Mouse (Mus musculus): ENCODE results near the gene Rnh1. TPM values are rescaled to one million over a fixed set of nuclear protein-coding genes. Genes with fewer than 3 reads are reported as not detected.

Rnh1 gene
- polyA plus RNA-seq, 1 experiment: 227 TPM

- no peak for DNase-seq (ENCODE audit: low read depth)
Measured at GRCm38 (mm10) chr7:141164850-141165249, 7.8 kb downstream of the Rnh1 start.

DNA sequence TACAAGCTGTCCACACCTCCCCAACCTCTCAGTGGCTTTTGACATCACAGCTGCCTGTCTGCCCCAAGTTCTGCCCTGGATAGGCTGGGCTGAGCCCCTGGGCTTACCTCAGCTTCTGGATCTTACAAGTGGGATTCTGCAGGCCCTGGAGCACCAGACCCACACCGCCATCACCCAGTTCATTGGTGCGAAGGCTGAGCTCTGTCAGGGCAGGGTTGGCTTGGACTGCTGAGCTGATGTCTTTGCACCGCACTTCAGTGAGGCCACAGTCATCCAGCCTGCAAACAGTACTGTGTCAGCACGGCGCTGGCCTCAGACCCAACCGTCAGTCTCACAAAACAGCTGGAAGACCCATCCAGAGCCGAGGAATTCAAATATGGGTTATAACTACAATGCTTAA is 8.3 kb downstream of the Rnh1 start:
- no peak for DNase-seq (ENCODE audit: low read depth)

DNA sequence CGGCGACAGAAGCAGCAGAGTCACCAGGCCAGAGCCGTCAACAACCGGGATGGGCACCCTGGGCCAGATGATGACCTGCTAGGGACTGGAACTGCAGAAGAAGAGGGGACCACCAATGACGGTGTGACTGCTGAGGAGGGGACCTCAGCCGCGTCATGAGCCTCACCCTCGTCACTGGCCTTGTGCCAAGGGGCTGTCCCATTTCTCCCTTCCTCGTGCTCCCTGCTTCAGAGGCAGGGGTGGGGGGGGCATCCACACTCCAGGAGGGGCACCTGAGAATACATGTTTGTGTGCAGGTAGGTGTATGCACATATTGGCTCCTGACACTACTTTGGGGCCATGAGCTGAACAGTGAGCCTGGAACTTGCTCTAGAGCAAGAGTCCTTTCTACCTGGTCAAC is 17.3 kb downstream of the Rnh1 start:
- DNase-seq (ENCODE audit: low read depth): no peak

DNA sequence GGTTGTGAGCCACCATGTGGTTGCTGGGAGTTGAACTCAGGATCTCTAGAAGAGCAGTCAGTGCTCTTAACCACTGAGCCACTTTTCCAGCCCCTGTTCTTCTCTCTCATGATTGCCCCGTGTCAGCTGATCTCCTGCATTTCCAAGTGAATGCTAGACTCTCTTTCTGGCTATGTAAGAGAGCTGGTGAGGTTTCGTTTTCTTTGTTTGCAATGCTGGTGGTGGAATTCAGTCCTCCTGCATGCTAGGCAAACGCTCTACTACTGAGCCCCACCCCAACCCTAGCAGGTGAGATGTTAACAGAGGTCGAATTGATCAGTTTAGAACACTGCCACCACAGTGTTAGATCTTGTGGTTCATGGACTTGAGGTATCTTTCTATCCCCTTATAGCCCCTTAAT is 24.0 kb downstream of the Rnh1 start:
- DNase-seq (ENCODE audit: low read depth): no peak

GRCm38 (mm10) chr7:141147044-141147443 is 25.6 kb downstream of the Rnh1 start:
- DNase-seq (ENCODE audit: low read depth): no peak

- DNase-seq (ENCODE audit: low read depth): no peak
Measured at GRCm38 (mm10) chr7:141146043-141146595, 26.5 kb downstream of the Rnh1 start.

GRCm38 (mm10) chr7:141145403-141145802 is 27.3 kb downstream of the Rnh1 start:
- no peak for DNase-seq (ENCODE audit: low read depth)

GRCm38 (mm10) chr7:141144650-141145049 is 28.0 kb downstream of the Rnh1 start:
- DNase-seq (ENCODE audit: low read depth): no peak

- no peak for DNase-seq (ENCODE audit: low read depth)
Measured at GRCm38 (mm10) chr7:141143861-141144260, 28.8 kb downstream of the Rnh1 start.

DNA sequence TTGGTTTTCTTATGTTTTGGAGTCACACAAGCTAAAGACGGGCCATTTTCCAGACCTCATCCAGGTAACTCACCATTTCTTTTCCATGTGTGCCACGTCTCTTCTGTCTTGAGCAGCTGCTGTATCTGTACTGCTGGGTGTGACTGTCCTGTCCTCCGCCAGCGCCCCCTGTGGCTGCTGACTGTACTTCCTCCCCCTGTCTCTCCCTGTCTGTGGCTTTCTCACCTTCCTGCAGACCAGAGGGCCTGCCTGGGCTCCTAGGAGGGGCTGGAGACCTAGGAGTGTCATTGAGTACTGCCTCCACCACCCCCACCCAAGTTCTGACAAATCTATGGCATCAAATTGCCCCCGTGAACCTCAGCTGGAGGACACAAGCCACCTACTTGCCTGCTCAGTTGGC is 29.5 kb downstream of the Rnh1 start:
- no peak for DNase-seq (ENCODE audit: low read depth)

- DNase-seq (ENCODE audit: low read depth): no peak
Measured at GRCm38 (mm10) chr7:141141326-141141725, 31.3 kb downstream of the Rnh1 start.

DNA sequence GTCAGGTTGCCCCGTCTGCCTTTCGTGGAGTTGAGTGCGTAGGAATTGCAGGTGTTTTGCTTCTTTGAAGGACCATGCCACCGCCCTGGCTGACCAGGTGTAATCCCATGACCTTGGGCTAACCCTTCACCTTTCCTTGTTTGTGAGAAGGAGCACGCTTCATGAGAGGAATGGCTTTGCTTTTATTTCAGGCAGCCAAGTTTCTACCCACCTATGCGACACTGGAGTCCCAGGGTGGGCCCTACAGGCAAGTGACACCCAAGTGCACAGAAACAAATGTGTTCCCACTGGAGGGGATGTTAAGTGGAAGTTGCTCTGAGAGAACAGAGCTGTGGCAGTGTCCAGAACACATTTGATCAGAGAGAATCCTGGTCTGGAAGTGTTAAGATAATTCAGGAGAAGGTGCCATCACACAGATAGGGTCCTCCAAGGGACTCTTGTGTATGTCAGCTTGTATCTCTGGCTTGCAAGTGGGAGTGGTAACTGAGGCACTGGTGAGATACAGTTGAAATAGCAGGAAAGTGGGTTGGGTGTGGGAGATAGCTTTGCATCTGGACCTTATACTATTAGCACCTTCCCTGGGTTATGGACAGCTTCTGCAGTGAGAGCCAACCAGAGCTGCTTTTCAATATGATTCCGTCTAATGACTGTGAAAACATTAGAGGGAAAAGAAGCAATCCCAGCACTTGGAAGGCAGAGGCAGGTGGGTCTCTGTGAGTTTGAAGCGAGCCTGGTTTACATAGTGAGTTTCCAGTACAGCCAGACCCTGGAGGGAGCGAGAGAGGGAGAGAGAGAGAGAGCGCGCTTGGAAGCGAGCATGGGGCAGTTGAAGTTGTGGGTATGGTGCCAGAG is 40.5 kb downstream of the Rnh1 start:
- no peak for DNase-seq (ENCODE audit: low read depth)

GRCm38 (mm10) chr7:141131024-141131820 is 41.4 kb downstream of the Rnh1 start:
- no peak for DNase-seq (ENCODE audit: low read depth)

- DNase-seq (ENCODE audit: low read depth): no peak
Measured at GRCm38 (mm10) chr7:141123517-141123856, 49.2 kb downstream of the Rnh1 start.

DNA sequence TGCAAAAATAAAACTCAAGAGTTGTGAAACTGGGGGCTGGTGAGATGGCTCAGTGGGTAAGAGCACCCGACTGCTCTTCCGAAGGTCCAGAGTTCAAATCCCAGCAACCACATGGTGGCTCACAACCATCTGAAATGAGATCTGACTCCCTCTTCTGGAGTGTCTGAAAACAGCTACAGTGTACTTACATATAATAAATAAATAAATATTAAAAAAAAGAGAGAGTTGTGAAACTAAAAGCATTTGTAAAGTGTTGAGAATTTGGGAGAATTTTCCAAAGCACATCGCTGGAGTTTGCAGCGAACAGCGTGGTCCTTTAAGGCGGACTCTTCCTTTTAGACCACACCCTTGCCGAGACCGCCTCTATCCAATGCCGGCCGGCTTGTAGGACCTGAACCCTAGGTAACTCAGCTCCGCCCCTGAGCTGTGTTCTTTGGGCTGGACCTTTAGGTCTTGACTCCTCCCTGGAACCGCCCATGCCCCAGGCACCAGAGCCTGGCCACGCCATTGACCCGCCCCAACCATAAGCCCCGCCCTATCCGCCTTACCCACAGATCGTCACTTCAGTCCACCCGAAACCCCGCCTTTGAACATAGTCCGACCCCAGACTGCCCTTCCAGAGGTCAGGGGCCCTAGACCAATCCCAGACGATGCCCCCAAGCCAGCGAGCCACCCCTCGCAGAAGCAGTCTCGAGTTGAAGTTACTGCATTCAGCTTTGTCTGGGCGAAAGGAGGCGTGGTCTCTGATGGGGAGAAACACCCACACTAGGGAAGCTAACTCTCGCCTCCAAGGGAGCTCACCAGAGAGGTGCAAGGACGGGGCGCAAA is 49.8 kb downstream of the Rnh1 start:
- DNase-seq (ENCODE audit: low read depth): peak; percentile 89

DNA sequence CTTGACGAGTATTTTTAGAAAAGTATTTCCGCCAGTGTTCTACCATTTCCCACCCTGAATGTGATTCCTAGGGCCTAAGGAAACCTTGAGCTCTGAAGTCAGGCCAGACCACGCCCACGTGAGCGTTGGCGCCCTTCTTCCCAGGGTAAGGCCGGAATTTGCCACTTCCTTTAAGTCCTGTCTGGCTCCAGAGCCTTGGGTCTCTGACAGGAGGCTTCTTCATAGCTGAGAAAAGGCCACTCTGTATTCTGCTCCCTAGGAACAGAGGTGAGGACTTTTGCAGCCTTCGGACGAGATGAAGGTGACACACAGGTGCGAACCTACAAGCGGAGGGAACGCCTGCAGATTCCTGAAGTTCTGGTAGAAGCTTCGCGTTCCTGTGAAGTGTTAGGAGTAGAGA is 50.4 kb downstream of the Rnh1 start, which contains the start of gene Ptdss2:
Gene Ptdss2, plus strand, starts transcription at position 138 of the 400 bp plus-strand sequence.
- DNase-seq (ENCODE audit: low read depth): no peak

DNA sequence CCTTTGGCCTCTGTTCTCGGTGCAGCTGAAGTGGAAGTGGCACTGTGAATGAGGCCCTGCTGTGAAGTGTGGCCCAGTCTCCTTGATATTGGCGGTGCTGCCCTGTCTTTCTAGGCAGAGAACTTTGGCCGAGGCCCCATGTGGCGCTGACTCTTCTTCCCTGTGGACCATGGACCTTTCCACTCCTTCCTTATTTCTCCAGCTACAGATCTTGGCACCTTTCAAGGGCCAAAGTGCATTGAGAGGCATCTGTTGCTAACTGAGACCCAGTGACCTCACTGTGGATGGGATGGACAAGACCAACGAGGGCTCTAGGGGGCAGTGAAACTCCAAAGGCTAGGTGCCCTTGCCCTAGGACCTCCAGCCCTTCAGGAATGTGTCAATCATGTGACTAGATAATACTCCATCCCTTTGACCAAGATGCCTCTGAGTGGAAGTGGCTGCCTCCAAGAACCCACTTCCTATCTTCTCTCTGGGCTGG is 51.6 kb downstream of the Rnh1 start:
- DNase-seq (ENCODE audit: low read depth): no peak

DNA sequence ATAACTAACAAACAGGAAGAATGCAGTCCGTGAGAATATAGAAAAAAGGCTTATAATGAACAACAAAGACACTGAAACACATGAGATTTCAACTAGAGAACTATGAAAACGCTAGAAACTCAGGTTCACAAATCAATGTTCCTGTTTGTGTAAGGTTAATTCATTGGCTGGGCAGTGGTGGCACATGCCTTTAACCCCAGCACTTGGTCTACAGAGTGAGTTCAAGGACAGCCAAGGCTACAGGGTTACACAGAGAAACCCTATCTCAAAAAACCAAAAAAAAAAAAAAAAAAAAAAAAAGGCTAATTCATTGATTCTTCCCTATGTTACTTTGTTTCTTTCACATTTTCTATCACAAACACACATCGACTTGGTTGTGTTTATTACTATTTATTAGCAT is 52.1 kb downstream of the Rnh1 start:
- DNase-seq (ENCODE audit: low read depth): no peak

DNA sequence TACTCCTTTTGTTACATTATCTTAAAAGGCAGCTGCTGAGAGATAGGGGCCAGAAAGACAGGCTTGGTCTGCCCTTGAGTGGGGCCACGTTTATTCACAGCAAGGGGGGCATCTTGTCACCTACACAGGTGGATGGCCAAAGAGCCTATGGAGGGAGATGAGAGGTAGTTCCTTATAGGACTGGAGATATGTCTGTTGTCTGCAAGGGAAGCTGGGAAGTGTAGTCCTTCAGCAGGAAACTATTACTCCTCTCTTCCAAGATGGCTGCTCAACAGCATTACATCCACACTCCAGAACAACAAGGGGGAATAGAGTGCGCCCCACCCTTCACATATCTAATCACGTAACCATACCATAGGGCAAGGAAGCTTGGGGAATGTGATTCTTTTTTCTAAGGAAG is 53.2 kb downstream of the Rnh1 start:
- no peak for DNase-seq (ENCODE audit: low read depth)

DNA sequence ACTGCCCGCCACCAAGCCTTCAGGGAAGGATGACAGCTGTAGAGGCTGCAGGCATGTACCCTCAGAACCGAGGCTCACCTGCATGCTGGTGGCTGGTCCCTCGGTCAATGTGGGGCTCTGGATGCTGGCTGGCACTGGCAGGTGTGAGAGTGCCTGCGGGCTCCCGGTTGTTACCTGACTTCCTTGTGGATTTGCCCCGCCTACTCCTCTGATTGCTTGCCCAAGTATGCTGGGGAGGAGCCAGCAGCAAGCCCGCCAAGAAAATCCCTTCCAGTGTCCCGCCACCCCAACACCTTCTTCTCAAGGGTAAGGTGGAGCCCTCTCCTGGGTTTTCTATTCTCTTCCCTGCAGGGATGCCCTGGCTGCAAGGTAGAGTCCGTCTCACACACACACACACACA is 55.0 kb downstream of the Rnh1 start, which contains the start of gene Ano9:
Gene Ano9, minus strand, starts transcription at position 171 of the 400 bp plus-strand sequence.
- no peak for DNase-seq (ENCODE audit: low read depth)

DNA sequence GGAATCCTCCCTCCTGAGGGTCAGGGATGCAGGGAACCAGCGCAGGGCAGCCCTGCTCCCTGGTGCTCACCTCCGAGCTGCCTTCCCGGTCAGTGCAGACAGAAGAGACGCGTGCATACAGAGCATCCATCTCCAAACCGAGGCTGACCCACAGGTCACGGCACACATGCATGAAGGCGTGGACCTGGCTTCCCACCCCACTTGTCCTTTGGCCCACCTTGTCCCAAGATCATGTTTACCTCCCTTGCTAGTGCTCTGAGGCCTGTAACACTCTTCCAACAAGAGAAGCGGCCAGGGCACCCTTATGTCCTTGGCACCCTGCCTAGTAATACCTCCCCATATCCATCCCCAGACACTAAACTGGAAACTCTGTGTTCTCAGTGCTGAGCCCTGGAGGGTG is 56.8 kb downstream of the Rnh1 start:
- no peak for DNase-seq (ENCODE audit: low read depth)

Data from gonadal fat pad, adult 2 months (tissue).